Comparison of ENCODE assay signal across 8 mouse cellular contexts in the genomic region with DNA sequence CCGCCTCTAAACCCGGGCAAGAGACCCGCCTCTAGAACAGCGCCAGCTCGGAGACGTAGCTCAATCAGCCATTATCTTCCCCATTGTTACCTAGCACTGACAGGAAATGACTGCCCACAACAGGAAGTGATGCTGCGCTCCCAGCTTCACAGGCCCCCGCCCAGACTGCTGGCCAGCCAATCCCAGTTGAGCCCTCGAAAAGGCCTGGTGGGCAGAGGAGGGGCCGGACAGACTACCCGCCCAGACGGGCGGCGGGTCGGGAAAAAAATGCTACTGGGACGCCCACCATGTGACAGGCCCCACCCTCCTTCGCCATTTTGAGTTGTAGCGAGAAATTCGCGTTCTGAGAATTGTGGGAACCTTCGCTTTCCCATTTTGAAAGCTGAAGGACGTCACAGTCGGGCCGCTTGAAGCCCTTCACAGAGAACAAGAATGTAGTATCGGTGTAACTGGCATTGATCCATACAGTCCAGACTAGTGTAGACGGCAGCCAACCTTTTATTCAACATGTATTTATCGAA. TPM values are rescaled to one million over a fixed set of nuclear protein-coding genes. Genes with fewer than 3 reads are reported as not detected.
A peak's percentile ranks its signal among the peaks of the same experiment; 100 is the strongest.
DNase-seq lines count a peak whose midpoint lies in the region; ATAC-seq lines count a peak whose summit lies in the region.

A gene (minus strand): TSS at position 116 of the 521 bp plus-strand sequence.

- H3K27ac ChIP-seq in intestine, embryonic 14.5 days (ENCODE audit: low read depth), result peak within 1 kb of the TSS; percentile 89

- WGBS in intestine, embryonic 14.5 days, result 17% methylated on average over 27 of the region's 27 CpGs

- no peaks in the 10 kb centered on the region for H3K9me3 ChIP-seq in intestine, embryonic 14.5 days (ENCODE audit: control insufficient read depth, low read length)

- peaks cover 6% of the 10 kb centered on the region for H3K36me3 ChIP-seq in intestine, embryonic 14.5 days (ENCODE audit: control insufficient read depth, insufficient read depth, low read length)

- no peaks in the 10 kb centered on the region for H3K4me1 ChIP-seq in intestine, embryonic 14.5 days (replicated peaks; ENCODE audit: control insufficient read depth, insufficient read depth, low read length)

- H3K4me2 ChIP-seq in intestine, embryonic 14.5 days (ENCODE audit: low read length), result peak within 1 kb of the TSS; percentile 56

- peak within 1 kb of the TSS; percentile 87 for H3K9ac ChIP-seq in intestine, embryonic 14.5 days (ENCODE audit: low read length)

- no peaks in the 10 kb centered on the region; the same call in 1 of the 2 replicates for H3K27me3 ChIP-seq in intestine, embryonic 14.5 days (replicated peaks; ENCODE audit: control insufficient read depth, insufficient read depth, low read length)

- intact Hi-C loops in left cerebral cortex, postnatal 14 days (cut with DNase I), result no loop called here

- H3K4me3 ChIP-seq in intestine, embryonic 14.5 days (ENCODE audit: low read depth, low read length), result peak within 1 kb of the TSS; percentile 61

- ATAC-seq in intestine, embryonic 14.5 days (replicated peaks; ENCODE audit: low FRiP score, low TSS enrichment, low read depth), result peak; percentile 99

- DNase-seq in adrenal gland, adult 18-20 months (ENCODE audit: low spot score in 2 of 2), result peak; percentile 70
- DNase-seq in embryo, embryonic 11 days, result peak; percentile 93
- DNase-seq in gastrocnemius, postnatal 25 days, result peak; percentile 95
- peak; percentile 83 for DNase-seq in intestine, embryonic 14.5 days (ENCODE audit: low spot score)
- peak; percentile 89 to 95 for DNase-seq in left cerebral cortex, postnatal 14 days (ENCODE audit: low spot score in 2 of 2)
- DNase-seq in mesoderm, embryonic 11.5 days (ENCODE audit: low read depth, low spot score), result peak; percentile 92
- peak; percentile 88 to 92 for DNase-seq in right cerebral cortex, postnatal 36 days (ENCODE audit: low spot score in 2 of 2)
- DNase-seq in yolk sac, embryonic 10.5 days (ENCODE audit: low spot score), result peak; percentile 92

RNA-seq across cellular contexts. Expression of the gene that starts here (rescaled TPM):
- total RNA-seq in adrenal gland, adult 18-20 months (2021), result 10 to 100 TPM; 51.9 to 61.2 TPM
- 10 to 100 TPM; 13.6 to 15.1 TPM for total RNA-seq in gastrocnemius, postnatal 25 days (2021)
- 33.6 and 40.3 TPM in 2 replicates for polyA plus RNA-seq in intestine, embryonic 14.5 days (2014; fragmentation: Nextera tagmentation; extraction: Ambion mirVana)
- total RNA-seq in left cerebral cortex, postnatal 14 days (2021), result 10 to 100 TPM; 44.0 to 44.5 TPM

Comparison
In these comparisons a context has a peak if more than half of its experiments do, and no peak if none do; other contexts are left out.
1. Peak in every context shown above with its lines: DNase-seq, ATAC-seq, H3K4me3 ChIP-seq and H3K27ac ChIP-seq.